Mouse (Mus musculus) small intestine, adult 2 months (tissue): ENCODE data around the gene Nup62.

Experiments
- CTCF ChIP-seq: fragments of 200-500 bp; IDR thresholded peaks from 2 replicates; pipeline ENCODE4 v1.5.1; 2012; ENCODE audit warnings: low read depth, mild to moderate bottlenecking, control low read depth, inconsistent platforms, low read length, moderate library complexity, mixed read lengths; ENCODE audit not compliant: insufficient replicate concordance, insufficient read length; ENCODE audit errors: extremely low read depth
- POLR2A ChIP-seq: fragments of 200-500 bp; IDR thresholded peaks from 2 replicates; pipeline ENCODE4 v1.6.1; 2012; ENCODE audit warnings: low read depth, mild to moderate bottlenecking, control low read depth, inconsistent platforms, low read length, moderate library complexity

- no peak for TF ChIP-seq POLR2A
- no peak for TF ChIP-seq CTCF
Measured at GRCm38 (mm10) chr7:44790066-44790465, 25.8 kb upstream of the Nup62 start.
